Mouse (Mus musculus) stomach, postnatal 0 days (tissue): ENCODE results near the gene Txndc11. TPM values are rescaled to one million over a fixed set of nuclear protein-coding genes. Genes with fewer than 3 reads are reported as not detected.

Experiments
- ATAC-seq: fragments of 200-750 bp; cut with Nextera tagmentation; 2 replicates; pipeline ENCODE4 v1.8.0; 2017; ENCODE audit not compliant: low FRiP score, low TSS enrichment
- DNase-seq: peaks from one replicate; pipeline ENCODE4 v3.0.0-alpha.2; 2016; ENCODE audit warnings: low spot score
- H3K27ac ChIP-seq: fragments of 300-500 bp; sonication (generic); replicated peaks from 2 replicates; pipeline ENCODE4 v1.5.1; 2014; ENCODE audit warnings: mild to moderate bottlenecking, control low read depth
- H3K27me3 ChIP-seq: fragments of 300-500 bp; sonication (generic); 2 replicates; pipeline ENCODE4 v1.6.1; 2014; ENCODE audit warnings: low read length; ENCODE audit not compliant: control insufficient read depth, insufficient read depth
- H3K36me3 ChIP-seq: fragments of 300-500 bp; sonication (generic); 2 replicates; pipeline ENCODE4 v1.6.1; 2014; ENCODE audit warnings: low read length, mixed read lengths; ENCODE audit not compliant: control insufficient read depth, insufficient read depth
- H3K4me1 ChIP-seq: fragments of 300-500 bp; sonication (generic); replicated peaks from 2 replicates; pipeline ENCODE4 v1.6.1; 2014; ENCODE audit warnings: antibody characterized with exemption; ENCODE audit not compliant: control insufficient read depth, insufficient read depth
- H3K4me2 ChIP-seq: fragments of 300-500 bp; sonication (generic); replicated peaks from 2 replicates; pipeline ENCODE4 v1.6.1; 2014; ENCODE audit warnings: low read depth, mild to moderate bottlenecking, control low read depth, moderate library complexity
- H3K4me3 ChIP-seq: fragments of 300-500 bp; sonication (generic); 2 replicates; pipeline ENCODE4 v1.5.1; 2014; ENCODE audit warnings: low read depth, low read length, control low read depth
- H3K9ac ChIP-seq: fragments of 300-500 bp; sonication (generic); 2 replicates; pipeline ENCODE4 v1.6.1; 2014; ENCODE audit warnings: mild to moderate bottlenecking, low read length, control low read depth, mixed read lengths
- H3K9me3 ChIP-seq: fragments of 300-500 bp; sonication (generic); 2 replicates; pipeline ENCODE4 v1.6.1; 2016; ENCODE audit warnings: low read length; ENCODE audit not compliant: control insufficient read depth
- CTCF ChIP-seq: IDR thresholded peaks from 2 replicates; pipeline ENCODE4 v1.5.1; 2016; ENCODE audit warnings: antibody characterized with exemption, low read depth, mild to moderate bottlenecking, moderate library complexity
- EP300 ChIP-seq: optimal IDR thresholded peaks from 2 replicates; pipeline ENCODE3; 2016; ENCODE audit warnings: antibody characterized with exemption
- WGBS: fragments of 180-500 bp; shearing (Covaris S2); extraction: QIAGEN DNeasy Blood & Tissue Kit; methylation state at CpG from one replicate; pipeline ENCODE4 v1.1.7; 2014; 5-methylcytosine and 5-hydroxymethylcytosine counted together
- polyA plus RNA-seq: library from polyadenylated mRNA; unstranded; fragments of >200 nt; fragmentation: Nextera tagmentation; extraction: Ambion mirVana; gene quantifications from 2 replicates; pipeline ENCODE4 v1.2.1, GENCODE M21; 2015

Gene Txndc11
- polyA plus RNA-seq, 1 experiment from 2014 or later: 29.2 TPM

DNA sequence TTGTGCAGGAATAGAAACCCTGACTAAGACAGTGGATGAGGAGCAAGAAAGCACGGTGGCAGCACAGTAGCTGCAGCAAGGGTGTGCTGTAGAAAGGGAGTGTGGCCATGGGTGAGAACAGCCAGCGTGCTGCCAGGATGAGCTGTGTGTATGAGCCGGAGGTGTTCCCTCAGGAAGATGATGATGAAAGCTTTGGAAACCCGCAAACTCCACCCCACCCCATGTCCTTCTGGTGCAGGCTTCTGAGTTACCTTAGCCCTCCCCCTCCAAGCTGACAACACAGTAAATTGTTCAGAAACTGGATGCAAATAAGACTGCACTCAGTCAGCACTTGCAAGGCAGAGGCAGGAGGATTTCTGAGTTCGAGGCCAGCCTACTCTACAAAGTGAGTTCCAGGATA lies 91.2 kb downstream of the Txndc11 start:
- WGBS: 75% methylated on average over 5 of the region's 5 CpGs
- Histone ChIP-seq H3K36me3 (no peaks in the 10 kb centered on the region), H3K4me1 (no peaks in the 10 kb centered on the region), H3K27ac (no peak overlapping the region), H3K9ac (no peak overlapping the region), H3K9me3 (no peaks in the 10 kb centered on the region), H3K4me3 (no peak overlapping the region), H3K4me2 (no peak overlapping the region), H3K27me3 (no peaks in the 10 kb centered on the region)
- DNase-seq (no peak), ATAC-seq (no peak)
- TF ChIP-seq EP300 (no peak), CTCF (no peak)

GRCm38 (mm10) chr16:11040603-11041002 lies 93.8 kb downstream of the Txndc11 start:
- Histone ChIP-seq H3K4me2 (no peak overlapping the region), H3K27ac (no peak overlapping the region), H3K9me3 (no peaks in the 10 kb centered on the region), H3K4me1 (no peaks in the 10 kb centered on the region), H3K9ac (no peak overlapping the region), H3K27me3 (no peaks in the 10 kb centered on the region), H3K4me3 (no peak overlapping the region), H3K36me3 (no peaks in the 10 kb centered on the region)
- no peak for TF ChIP-seq CTCF
- TF ChIP-seq EP300: no peak
- ATAC-seq: no peak
- DNase-seq: no peak
- WGBS: 81% methylated on average over 2 of the region's 2 CpGs

GRCm38 (mm10) chr16:11035790-11036431 lies 98.5 kb downstream of the Txndc11 start:
- no peaks in the 10 kb centered on the region for H3K4me1 ChIP-seq
- TF ChIP-seq CTCF: peak; percentile 96
- no peak for TF ChIP-seq EP300
- no peaks in the 10 kb centered on the region for H3K9me3 ChIP-seq
- peak; percentile 80 for DNase-seq
- WGBS: 26% methylated on average over 15 of the region's 15 CpGs
- H3K4me3 ChIP-seq: no peak overlapping the region
- H3K27me3 ChIP-seq: no peaks in the 10 kb centered on the region
- no peaks in the 10 kb centered on the region for H3K36me3 ChIP-seq
- peak; percentile 58 for ATAC-seq
- H3K9ac ChIP-seq: no peak overlapping the region
- H3K27ac ChIP-seq: no peak overlapping the region
- no peak overlapping the region for H3K4me2 ChIP-seq

DNA sequence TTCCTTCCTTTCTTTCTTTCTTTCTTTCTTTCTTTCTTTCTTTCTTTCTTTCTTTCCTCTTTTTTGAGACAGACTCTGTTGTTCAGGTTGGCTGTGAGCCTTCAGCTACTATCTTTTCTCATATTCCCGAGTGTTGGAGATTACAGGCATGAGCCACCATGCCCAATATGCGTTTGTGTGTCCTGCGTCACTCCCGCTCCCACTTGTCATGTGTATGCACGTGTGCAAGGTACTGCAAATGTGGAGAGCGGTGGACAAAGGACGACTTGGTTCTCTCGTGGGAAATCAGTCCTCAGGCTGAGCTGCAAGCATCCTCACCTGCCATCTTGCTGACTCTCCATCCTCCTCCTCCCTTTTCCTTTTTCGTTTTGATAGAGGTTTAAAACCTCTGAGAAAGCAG lies 99.2 kb downstream of the Txndc11 start:
- WGBS: 87% methylated on average over 9 of the region's 9 CpGs
- H3K9ac ChIP-seq: no peak overlapping the region
- H3K4me2 ChIP-seq: no peak overlapping the region
- no peaks in the 10 kb centered on the region for H3K4me1 ChIP-seq
- no peaks in the 10 kb centered on the region for H3K36me3 ChIP-seq
- DNase-seq: no peak
- TF ChIP-seq EP300 (no peak), CTCF (no peak)
- H3K27ac ChIP-seq: no peak overlapping the region
- no peak for ATAC-seq
- no peaks in the 10 kb centered on the region for H3K27me3 ChIP-seq
- H3K4me3 ChIP-seq: no peak overlapping the region
- no peaks in the 10 kb centered on the region for H3K9me3 ChIP-seq

- Histone ChIP-seq H3K4me2 (no peak overlapping the region), H3K4me3 (no peak overlapping the region), H3K27me3 (no peaks in the 10 kb centered on the region), H3K36me3 (no peaks in the 10 kb centered on the region), H3K4me1 (no peaks in the 10 kb centered on the region), H3K9me3 (no peaks in the 10 kb centered on the region), H3K9ac (no peak overlapping the region), H3K27ac (no peak overlapping the region)
- 3% methylated on average over 4 of the region's 4 CpGs for WGBS
- DNase-seq: peak; percentile 88
- no peak for TF ChIP-seq EP300
- peak; percentile 100 for TF ChIP-seq CTCF
- peak; percentile 82 for ATAC-seq
Observed at GRCm38 (mm10) chr16:11034193-11034803, 100.2 kb downstream of the Txndc11 start.

- 42% methylated on average over 3 of the region's 3 CpGs for WGBS
- DNase-seq (no peak), ATAC-seq (no peak)
- Histone ChIP-seq H3K27me3 (no peaks in the 10 kb centered on the region), H3K4me1 (no peaks in the 10 kb centered on the region), H3K9ac (no peak overlapping the region), H3K4me2 (no peak overlapping the region), H3K9me3 (no peaks in the 10 kb centered on the region), H3K27ac (no peak overlapping the region), H3K4me3 (no peak overlapping the region), H3K36me3 (no peaks in the 10 kb centered on the region)
- TF ChIP-seq EP300: no peak
- TF ChIP-seq CTCF: peak; percentile 61
Observed at GRCm38 (mm10) chr16:11031320-11031719, 103.1 kb downstream of the Txndc11 start.
